Mouse (Mus musculus): ENCODE measurements around the gene Agpat1. TPM values are rescaled to one million over a fixed set of nuclear protein-coding genes. Genes with fewer than 3 reads are reported as not detected.

The Agpat1 gene
- polyA plus RNA-seq (2012; ENCODE audit: low replicate concordance), result 143 and 230 TPM in 2 replicates

DNA sequence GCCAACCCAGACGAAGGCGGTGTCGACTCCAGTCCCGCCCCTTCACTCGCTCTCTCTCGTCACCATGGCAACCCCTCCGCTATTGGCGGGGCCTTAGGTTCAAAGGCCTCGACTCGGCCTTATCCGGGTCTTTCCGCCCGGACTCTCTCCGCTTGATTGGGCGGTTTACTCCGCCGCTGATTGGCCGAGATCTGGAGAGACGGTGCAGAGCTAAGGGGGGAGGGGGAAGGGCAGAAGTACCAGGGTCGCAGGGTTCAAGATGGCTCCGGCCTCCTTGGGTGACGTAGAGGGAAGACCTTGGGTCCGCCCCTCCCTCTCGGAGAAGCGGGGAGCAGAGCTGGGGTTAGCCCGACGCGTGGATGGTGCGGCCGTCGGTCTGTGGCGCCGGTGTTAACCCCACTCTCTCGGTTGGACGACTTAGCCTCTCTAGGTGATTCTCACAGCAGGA, at the start of gene Agpat1:
Agpat1 (plus strand) TSS at position 202 of the 448 bp plus-strand sequence.

DNA sequence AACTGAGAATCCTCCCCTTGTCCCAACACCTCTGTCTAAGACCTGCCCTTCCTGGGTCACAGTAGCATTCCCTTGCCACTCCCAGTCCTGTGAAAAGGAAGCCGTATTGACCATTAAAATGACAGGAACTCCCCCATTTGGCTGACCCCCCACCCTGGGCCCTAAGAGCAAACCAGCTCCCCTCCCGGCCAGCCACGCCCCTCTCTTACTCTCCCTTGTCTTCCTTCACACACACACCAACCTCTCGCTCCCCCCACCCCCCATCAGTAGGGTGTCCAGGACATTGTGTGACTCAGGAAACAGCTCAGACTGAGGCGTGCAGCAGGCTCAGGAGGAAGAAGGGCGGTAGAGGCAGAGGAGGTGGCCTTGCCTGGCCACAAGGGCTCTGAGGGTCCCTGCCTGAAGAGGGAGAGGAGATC, 40.0 kb upstream of the Agpat1 start, which contains the start of gene Notch4:
Notch4 (plus strand) TSS at position 266 of the 419 bp plus-strand sequence.

DNA sequence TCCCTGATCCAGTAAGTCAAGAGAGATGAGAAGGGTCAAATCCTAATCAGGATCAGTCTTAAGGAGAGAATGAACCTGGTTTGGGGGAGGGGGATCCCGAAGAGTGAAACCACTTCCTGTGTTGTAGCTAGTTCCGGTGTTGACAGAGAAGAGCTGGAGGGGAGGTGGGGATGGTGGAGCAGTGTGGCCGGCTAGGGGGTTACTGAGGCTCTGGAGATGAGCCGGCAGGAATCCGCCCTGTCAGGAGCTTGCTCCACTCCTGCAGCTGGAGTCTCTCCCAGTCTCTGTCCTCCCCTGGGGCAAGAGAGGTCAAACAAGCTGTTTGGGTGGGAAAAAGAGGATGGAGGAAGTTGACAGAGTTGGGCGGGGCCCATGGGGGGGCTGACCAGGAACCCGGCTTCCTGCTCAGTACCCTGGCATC, 14.4 kb upstream of the Agpat1 start, which contains the start of gene Gpsm3:
Gpsm3 (plus strand) TSS at position 126 of the 421 bp plus-strand sequence.

DNA sequence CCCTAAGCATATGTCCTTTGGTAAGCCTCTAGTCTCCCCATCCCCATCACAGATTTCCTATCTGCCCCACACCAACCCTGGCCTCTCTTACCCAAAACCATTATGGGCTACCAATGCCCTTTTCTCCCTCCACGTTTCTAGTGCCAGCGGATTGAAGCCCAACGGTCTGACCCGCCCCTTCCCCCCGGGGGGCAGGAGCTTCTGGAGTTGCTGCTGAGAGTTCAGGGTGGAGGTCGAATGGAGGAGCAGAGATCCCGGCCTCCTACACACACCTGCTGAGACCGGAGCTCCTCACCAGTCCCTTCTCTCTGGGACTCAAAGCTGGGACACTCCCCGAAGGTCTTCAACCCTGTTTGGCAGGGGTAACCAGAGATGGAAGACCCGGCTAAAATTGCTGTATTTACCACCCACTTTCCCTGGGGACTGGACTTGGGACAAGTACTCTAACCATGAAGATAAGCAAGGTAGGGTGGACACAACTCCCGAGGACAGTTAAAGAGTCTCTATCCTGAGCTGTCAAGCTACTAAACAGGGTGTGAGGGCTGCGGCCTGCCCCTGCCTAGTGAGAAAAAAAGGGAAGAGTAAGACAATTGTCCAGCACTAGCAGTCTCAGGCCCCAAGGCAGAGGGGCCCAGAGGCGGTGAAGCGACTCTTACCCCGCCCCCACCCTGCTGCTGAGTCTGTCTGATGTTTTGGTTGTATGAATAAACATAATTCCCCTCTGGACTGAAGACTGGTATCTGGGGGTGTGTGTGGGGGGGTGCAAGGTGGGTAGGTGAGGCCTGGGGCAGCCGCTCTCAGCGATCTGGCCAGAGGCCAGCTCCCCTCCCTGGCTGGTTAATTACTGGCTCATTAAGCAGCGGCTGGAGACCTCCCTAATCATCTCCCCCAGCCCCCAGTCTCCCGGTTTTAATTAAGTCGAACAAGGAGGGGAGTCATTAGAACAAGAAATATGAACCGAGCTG, 12.8 kb upstream of the Agpat1 start, which contains the start of gene Pbx2:
Pbx2 (plus strand) TSS at position 238 of the 965 bp plus-strand sequence.

DNA sequence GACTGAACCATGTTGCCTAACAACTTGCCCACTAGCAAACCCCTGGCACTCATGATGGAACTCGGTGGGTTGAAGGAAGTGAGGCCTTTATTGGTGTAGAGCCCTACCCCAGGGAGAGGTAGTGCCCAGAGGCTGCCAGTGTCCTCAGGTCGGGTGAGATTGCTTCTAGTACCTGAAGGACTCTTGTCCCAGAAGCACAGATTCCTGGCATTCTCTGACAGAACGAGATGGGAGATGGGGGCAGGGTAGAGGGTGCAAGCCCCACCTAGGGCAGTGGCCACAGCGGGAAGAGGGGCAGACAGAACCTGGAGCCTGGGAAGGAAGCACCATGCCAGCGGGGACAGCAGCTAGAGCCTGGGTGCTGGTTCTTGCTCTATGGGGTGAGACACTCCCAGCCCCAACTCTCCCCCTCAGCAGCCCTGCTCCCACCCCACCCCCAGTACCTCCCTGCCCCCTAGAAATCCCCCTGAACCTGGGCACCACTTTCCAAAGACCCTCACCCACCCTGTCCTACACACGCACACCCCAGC, 6.4 kb upstream of the Agpat1 start, which contains the start of gene Ager:
Ager (plus strand) TSS at position 297 of the 530 bp plus-strand sequence.

DNA sequence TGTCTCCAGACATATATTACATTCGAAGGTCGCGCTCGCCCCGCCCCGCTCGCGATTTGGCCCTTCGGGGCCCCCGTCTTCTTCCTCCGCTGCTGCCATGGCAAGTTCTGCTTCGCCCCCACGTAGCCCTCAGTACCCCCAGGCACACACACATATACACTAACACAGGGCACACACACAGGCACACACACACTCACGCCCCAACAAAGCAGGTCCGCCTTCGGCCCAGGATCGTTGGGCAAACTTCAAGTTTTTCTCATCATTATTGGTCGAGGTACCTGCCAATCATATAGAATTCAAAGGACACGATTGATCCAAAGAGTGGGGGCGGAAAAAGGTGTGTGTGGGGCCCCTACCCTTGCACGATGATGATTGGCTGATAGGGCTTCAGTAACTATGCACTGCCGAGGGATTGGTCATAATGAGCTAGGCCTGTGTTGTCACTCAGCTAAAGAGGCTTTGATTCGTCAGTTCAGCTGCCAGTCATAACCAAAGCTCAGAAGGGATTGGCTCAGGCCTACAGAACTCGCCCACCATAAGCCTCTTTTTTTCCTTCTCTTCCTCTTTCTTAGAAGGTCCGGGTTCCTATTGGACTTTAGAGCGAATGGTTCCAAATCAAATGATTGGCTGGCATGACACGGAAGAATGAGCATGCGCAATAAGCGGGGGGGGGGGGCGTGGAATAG, 544 bp upstream of the Agpat1 start, which contains the start of gene Rnf5:
Rnf5 (minus strand) TSS at position 316 of the 686 bp plus-strand sequence.

DNA sequence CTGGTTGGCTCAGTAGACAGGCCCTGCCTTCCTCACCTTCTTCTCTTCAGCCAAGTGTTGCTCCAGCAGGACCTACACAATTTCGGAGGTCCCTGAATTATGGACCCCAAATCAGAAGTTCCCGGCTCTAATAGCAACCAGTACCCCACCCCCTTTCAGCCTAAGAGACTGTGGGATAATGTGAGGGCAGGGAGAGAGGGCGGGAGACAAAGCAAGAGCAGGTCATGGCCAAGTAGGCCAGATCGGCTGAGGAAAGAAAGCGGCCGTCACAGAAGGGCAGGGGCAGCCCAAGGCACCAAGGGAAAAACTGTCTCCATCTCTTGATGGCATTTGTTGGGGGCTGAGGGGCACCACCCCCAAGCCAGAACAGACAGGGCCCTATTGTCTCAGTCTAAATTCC, 11.8 kb downstream of the Agpat1 start, which contains the start of gene Egfl8:
Egfl8 (minus strand) TSS at position 101 of the 400 bp plus-strand sequence.

DNA sequence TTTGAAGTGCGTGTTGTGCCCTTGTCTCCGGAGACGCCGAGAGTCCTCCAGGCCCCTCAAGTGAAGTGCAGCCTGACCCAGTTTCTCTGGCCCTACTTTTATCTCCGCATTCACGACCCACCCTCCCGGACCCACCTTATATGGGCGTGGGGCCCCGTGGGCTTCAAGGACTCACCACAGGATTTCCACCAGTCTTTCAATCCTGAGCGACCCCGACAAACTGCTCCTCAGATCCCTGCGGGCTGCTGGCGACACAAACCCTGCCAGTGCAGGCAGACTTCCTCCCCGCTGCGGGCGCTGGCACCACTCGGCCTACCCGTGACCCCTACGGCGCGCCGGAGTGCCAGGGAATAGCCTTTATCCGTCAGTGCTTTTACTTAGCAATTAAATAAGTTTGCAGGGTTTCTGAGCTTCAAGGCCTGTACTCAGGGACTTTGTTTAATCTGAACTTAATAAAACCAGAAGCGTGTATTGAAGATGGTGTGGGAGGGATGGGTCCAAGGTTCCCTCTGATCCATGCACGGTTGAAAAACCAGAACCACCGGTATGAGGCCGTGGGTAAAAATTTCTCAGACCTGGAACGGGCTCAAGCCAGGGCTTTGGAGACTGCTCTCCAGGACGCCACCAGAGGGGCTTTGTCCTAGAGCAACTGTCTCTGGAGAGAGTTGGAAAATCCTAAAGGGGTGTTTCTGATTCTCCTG, 24.0 kb downstream of the Agpat1 start, which contains the start of gene Ppt2:
Ppt2 (minus strand) TSS at position 568 of the 701 bp plus-strand sequence.

DNA sequence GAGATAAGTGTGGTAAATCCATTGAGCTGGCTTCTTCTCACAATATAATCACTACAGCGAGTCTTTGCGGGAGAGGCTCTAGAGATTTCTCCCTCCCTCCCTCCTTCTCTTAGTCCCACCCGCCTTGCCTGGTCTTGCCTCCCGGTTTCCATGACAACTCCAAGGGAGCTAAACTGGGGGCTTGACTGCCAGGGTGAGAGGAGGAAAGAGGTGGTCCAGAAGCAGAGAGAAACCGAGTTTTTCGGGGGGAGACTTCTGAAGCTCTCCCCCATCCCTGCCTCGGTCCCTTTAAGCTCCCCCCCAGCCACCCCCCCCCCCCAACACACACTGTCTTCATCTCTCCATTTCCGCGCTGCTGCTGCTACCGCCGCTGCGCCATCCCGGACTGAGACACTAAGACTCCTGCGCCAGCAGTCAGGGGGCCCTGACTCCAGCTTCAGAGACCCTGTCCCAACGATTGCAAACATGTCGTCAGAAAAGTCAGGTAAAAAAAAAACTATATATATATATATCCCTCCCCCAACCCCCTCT, 25.2 kb downstream of the Agpat1 start, which contains the start of gene Prrt1:
Prrt1 (plus strand) TSS at position 313 of the 531 bp plus-strand sequence.

DNA sequence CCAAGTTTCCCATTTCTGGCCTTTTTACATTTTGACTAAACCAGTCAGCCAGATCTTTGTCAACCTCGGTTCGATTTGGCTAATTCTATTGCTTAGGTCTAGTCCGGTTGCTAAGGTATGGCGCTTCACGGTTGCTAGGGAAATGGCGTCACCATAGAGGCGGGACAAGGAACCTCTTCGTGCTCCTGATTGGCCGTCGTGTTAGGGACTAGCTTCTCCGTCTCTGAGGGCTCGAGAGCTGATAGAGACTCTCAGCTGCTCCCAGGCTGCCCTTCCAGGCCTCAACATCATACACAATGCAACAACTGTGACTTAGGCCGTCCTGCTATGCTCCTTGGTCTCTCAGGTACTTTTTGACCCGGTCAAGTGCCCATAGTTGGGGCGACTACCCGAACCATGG, 40.5 kb downstream of the Agpat1 start, which contains the start of gene Fkbpl:
Fkbpl (plus strand) TSS at position 157 of the 400 bp plus-strand sequence.

DNA sequence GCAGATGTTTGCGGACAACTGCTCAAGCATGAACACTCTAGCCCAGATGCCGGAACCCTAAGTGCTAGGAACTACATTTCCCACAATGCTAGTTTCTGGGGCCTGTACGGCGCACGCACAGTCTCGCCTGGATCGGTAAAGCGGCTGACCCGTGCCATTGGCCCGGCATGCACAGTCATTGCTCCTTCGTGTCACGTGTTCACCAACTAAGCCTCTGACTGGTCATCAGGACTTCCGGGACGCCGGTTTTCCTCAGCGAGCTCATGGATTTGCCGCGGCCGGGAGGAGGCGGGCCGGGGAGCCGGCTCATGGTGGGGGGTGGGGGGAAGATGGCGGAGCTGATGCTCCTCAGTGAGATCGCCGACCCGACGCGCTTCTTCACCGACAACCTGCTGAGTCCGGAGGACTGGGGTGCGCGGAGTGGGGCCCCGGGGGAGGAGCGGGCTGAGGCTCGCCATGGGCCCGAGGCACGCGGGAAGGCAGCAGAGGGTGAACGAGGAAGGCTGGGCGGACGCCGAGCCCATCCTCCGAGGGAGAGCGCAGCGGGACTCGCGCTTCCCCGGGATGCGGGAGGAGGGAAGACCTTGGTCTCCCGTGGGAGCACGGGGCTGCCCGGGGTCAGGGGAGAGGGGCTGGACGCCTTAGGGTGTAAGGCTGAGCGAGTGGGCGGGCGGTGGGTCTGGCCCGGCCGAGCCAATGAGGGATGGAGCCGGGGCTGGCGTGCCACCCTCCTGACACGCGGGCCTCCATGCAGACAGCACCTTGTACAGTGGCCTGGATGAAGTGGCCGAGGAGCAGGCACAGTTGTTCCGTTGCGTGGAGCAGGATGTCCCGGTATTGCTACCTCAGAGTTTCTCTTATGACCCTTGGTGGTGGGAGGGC, 43.1 kb downstream of the Agpat1 start, which contains the start of gene Atf6b:
Atf6b (plus strand) TSS at position 241 of the 882 bp plus-strand sequence.

Other genes starting within 250 kb of the Agpat1 start
- 1.8 and 2.0 TPM in 2 replicates for gene Btnl2, start 249.4 kb upstream of the Agpat1 start, polyA plus RNA-seq (2012; ENCODE audit: low replicate concordance)
- not detected in 2 replicates for gene Btnl1, start 227.1 kb upstream of the Agpat1 start, polyA plus RNA-seq (2012; ENCODE audit: low replicate concordance)
- gene BC051142, start 205.4 kb upstream of the Agpat1 start, polyA plus RNA-seq (2012; ENCODE audit: low replicate concordance), result 0.70 and 1.7 TPM in 2 replicates
- gene Btnl4, start 126.9 kb upstream of the Agpat1 start, polyA plus RNA-seq (2012; ENCODE audit: low replicate concordance), result 0.16 and 0.49 TPM in 2 replicates
- not detected in 2 replicates for gene Btnl6, start 86.9 kb upstream of the Agpat1 start, polyA plus RNA-seq (2012; ENCODE audit: low replicate concordance)
- 7.8 and 33.6 TPM in 2 replicates for gene Notch4, start 40.0 kb upstream of the Agpat1 start, polyA plus RNA-seq (2012; ENCODE audit: low replicate concordance)
- 701 and 1,475 TPM in 2 replicates for gene Gpsm3, start 14.5 kb upstream of the Agpat1 start, polyA plus RNA-seq (2012; ENCODE audit: low replicate concordance)
- 129 and 229 TPM in 2 replicates for gene Pbx2, start 13.0 kb upstream of the Agpat1 start, polyA plus RNA-seq (2012; ENCODE audit: low replicate concordance)
- gene Ager, start 6.4 kb upstream of the Agpat1 start, polyA plus RNA-seq (2012; ENCODE audit: low replicate concordance), result 6.8 and 13.6 TPM in 2 replicates
- 44.1 and 76.3 TPM in 2 replicates for gene Rnf5, start 572 bp upstream of the Agpat1 start, polyA plus RNA-seq (2012; ENCODE audit: low replicate concordance)
- gene Egfl8, start 11.7 kb downstream of the Agpat1 start, polyA plus RNA-seq (2012; ENCODE audit: low replicate concordance), result 1.2 and 1.3 TPM in 2 replicates
- 77.8 and 82.6 TPM in 2 replicates for gene Ppt2, start 24.2 kb downstream of the Agpat1 start, polyA plus RNA-seq (2012; ENCODE audit: low replicate concordance)
- 13.3 and 35.6 TPM in 2 replicates for gene Prrt1, start 25.3 kb downstream of the Agpat1 start, polyA plus RNA-seq (2012; ENCODE audit: low replicate concordance)
- gene Fkbpl, start 40.5 kb downstream of the Agpat1 start, polyA plus RNA-seq (2012; ENCODE audit: low replicate concordance), result 3.7 and 4.4 TPM in 2 replicates
- 177 and 309 TPM in 2 replicates for gene Atf6b, start 42.9 kb downstream of the Agpat1 start, polyA plus RNA-seq (2012; ENCODE audit: low replicate concordance)
- 0.28 and 0.68 TPM in 2 replicates for gene Tnxb, start 66.3 kb downstream of the Agpat1 start, polyA plus RNA-seq (2012; ENCODE audit: low replicate concordance)
- 1.6 and 2.8 TPM in 2 replicates for gene C4b, start 139.6 kb downstream of the Agpat1 start, polyA plus RNA-seq (2012; ENCODE audit: low replicate concordance)
- 0.26 and 0.85 TPM in 2 replicates for gene Cyp21a1, start 200.3 kb downstream of the Agpat1 start, polyA plus RNA-seq (2012; ENCODE audit: low replicate concordance)
- 35.1 and 41.2 TPM in 2 replicates for gene Stk19, start 232.7 kb downstream of the Agpat1 start, polyA plus RNA-seq (2012; ENCODE audit: low replicate concordance)
- 64.7 and 107 TPM in 2 replicates for gene Dxo, start 232.8 kb downstream of the Agpat1 start, polyA plus RNA-seq (2012; ENCODE audit: low replicate concordance)
- 73.9 and 94.6 TPM in 2 replicates for gene Skiv2l, start 245.9 kb downstream of the Agpat1 start, polyA plus RNA-seq (2012; ENCODE audit: low replicate concordance)
- gene Nelfe, start 246.1 kb downstream of the Agpat1 start, polyA plus RNA-seq (2012; ENCODE audit: low replicate concordance), result 110 and 113 TPM in 2 replicates